Mouse (Mus musculus) C2C12 (cell line): ENCODE data around the gene Pole2. TPM values are rescaled to one million over a fixed set of nuclear protein-coding genes. Genes with fewer than 3 reads are reported as not detected.
A peak's percentile ranks its signal among the peaks of the same experiment; 100 is the strongest.
"Not testable (repeated sequence)": the region's sequence is repeated elsewhere in the genome, so short reads cannot be mapped to it uniquely, and the experiment has no call there.

Experiments
- H3K27me3 ChIP-seq: one replicate; pipeline ENCODE4 v1.6.1; 2011; ENCODE audit not compliant: control insufficient read depth, insufficient read depth, insufficient read length
- H3K36me3 ChIP-seq: one replicate; pipeline ENCODE4 v1.6.1; 2011; ENCODE audit not compliant: control insufficient read depth, insufficient read depth
- H3K4me3 ChIP-seq: one replicate; pipeline ENCODE4 v1.5.1; 2011; ENCODE audit warnings: mild to moderate bottlenecking, control low read depth; ENCODE audit not compliant: poor library complexity, insufficient read depth, severe bottlenecking
- H3K79me2 ChIP-seq: one replicate; pipeline ENCODE4 v1.6.1; 2011; ENCODE audit not compliant: control insufficient read depth, insufficient read depth
- H3K79me3 ChIP-seq: one replicate; pipeline ENCODE4 v1.6.1; 2011; ENCODE audit warnings: low read depth, control low read depth
- H3ac ChIP-seq: one replicate; pipeline ENCODE3; 2011; ENCODE audit warnings: low read depth; ENCODE audit not compliant: control insufficient read depth, insufficient read length
- CEBPB ChIP-seq: IDR thresholded peaks from one replicate; pipeline ENCODE4 v1.6.1; 2011; ENCODE audit warnings: low read depth, mild to moderate bottlenecking, control low read depth, moderate library complexity
- CTCF ChIP-seq: IDR thresholded peaks from one replicate; pipeline ENCODE4 v1.5.1; 2011; ENCODE audit not compliant: control insufficient read depth, insufficient read depth, insufficient read length
- FOSL1 ChIP-seq: IDR thresholded peaks from one replicate; pipeline ENCODE4 v1.8.0; 2011; ENCODE audit warnings: mild to moderate bottlenecking, low read length; ENCODE audit not compliant: poor library complexity, insufficient read depth, severe bottlenecking
- MAX ChIP-seq: IDR thresholded peaks from one replicate; pipeline ENCODE4 v1.6.1; 2011; ENCODE audit warnings: mild to moderate bottlenecking, control low read depth
- MYOD1 ChIP-seq: IDR thresholded peaks from one replicate; pipeline ENCODE4 v1.6.1; 2011; ENCODE audit warnings: low read depth; ENCODE audit not compliant: control insufficient read depth, insufficient read length
- MYOG ChIP-seq: IDR thresholded peaks from one replicate; pipeline ENCODE4 v1.6.1; 2011; ENCODE audit not compliant: control insufficient read depth, insufficient read length; ENCODE audit errors: extremely low read depth
- USF1 ChIP-seq: IDR thresholded peaks from one replicate; pipeline ENCODE4 v1.6.1; 2011; ENCODE audit warnings: low read depth, mild to moderate bottlenecking, control low read depth, moderate library complexity
- polyA plus RNA-seq: library from polyadenylated mRNA; unstranded; fragments of >200 nt; fragmentation: generic; extraction: Trizol; gene quantifications from one replicate; pipeline ENCODE4 v1.2.1, GENCODE M21; 2012; ENCODE audit warnings: missing spikeins

The Pole2 gene
- polyA plus RNA-seq, 1 experiment = 14.2 TPM

DNA sequence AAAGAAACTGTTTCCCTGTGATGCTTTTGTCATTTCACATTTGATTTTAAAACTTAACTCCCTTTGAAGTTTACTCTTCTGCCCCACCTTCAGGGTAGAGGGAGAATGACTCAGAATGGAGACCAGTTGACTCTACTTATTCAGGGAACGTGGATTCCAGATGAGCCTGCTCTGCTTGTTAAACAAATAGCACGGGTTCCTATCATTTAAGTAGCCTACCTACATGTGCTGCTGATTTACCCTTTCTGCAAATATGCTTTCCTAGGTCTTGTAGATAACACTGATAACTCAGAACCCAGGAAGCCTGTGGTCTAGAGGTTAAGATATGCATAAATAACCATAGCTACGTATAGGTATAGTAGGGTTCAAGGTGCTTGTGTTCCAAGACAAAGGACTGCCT lies 63.1 kb downstream of the Pole2 start:
- Histone ChIP-seq H3K79me3 (peaks cover 7% of the 10 kb centered on the region), H3K36me3 (no peaks in the 10 kb centered on the region), H3K4me3 (no peak overlapping the region), H3K27me3 (no peaks in the 10 kb centered on the region), H3ac (no peak overlapping the region), H3K79me2 (peaks cover 12% of the 10 kb centered on the region)
- TF ChIP-seq CTCF (no peak), FOSL1 (no peak), MYOG (no peak), MAX (no peak), MYOD1 (no peak), CEBPB (no peak), USF1 (no peak)

DNA sequence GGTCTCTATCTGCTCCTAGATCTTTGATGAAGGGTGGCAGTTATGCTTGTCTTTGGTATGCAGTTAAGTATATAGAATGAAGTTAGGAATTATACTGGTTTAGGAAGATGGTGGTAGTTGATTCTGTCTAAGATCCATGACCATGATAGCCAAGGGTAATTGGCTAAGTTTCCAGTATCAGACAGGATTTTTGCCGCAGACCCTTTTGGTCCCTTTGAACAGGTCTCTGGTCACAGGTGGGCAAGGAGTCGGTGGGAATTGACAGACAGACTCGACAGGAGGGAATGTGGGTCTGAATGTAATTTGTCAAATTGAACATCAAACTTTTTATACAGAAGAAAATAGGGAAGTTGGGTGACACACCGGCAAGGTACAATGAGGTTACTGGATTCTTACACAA lies 64.4 kb downstream of the Pole2 start:
- H3K79me3 ChIP-seq, H3K4me3 ChIP-seq, H3K79me2 ChIP-seq, H3K36me3 ChIP-seq, H3ac ChIP-seq, H3K27me3 ChIP-seq: not testable (repeated sequence)

- H3K79me2 ChIP-seq = peaks cover 22% of the 10 kb centered on the region
- H3ac ChIP-seq, H3K4me3 ChIP-seq, H3K27me3 ChIP-seq: not testable (repeated sequence)
- H3K79me3 ChIP-seq = peaks cover 12% of the 10 kb centered on the region
- peaks cover 27% of the 10 kb centered on the region for H3K36me3 ChIP-seq
These were observed 67.3 kb downstream of the Pole2 start for GRCm38 (mm10) chr12:69160677-69161076.

DNA sequence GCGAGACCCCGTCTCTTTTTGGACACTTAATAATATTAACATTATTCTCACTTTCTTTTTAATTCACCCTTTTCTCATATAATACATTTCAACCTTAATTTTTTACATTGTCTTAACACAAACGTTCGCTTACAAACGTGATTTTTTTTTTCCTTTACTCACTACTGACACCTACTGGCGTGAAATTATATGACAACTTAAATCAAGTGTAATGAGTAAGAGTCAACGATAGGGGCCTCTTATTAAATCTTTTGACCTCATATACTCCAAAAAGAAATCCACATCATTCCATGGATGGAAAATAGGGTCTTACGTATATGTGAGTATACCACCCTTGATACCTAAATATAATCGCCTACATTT lies 68.4 kb downstream of the Pole2 start:
- Histone ChIP-seq H3K4me3 (no peak overlapping the region), H3K79me2 (peaks cover 22% of the 10 kb centered on the region), H3K79me3 (peaks cover 12% of the 10 kb centered on the region), H3ac (no peak overlapping the region), H3K27me3 (no peaks in the 10 kb centered on the region), H3K36me3 (peaks cover 29% of the 10 kb centered on the region)
- TF ChIP-seq USF1 (no peak), MYOG (no peak), CEBPB (no peak), MYOD1 (no peak), FOSL1 (no peak), CTCF (no peak), MAX (no peak)

DNA sequence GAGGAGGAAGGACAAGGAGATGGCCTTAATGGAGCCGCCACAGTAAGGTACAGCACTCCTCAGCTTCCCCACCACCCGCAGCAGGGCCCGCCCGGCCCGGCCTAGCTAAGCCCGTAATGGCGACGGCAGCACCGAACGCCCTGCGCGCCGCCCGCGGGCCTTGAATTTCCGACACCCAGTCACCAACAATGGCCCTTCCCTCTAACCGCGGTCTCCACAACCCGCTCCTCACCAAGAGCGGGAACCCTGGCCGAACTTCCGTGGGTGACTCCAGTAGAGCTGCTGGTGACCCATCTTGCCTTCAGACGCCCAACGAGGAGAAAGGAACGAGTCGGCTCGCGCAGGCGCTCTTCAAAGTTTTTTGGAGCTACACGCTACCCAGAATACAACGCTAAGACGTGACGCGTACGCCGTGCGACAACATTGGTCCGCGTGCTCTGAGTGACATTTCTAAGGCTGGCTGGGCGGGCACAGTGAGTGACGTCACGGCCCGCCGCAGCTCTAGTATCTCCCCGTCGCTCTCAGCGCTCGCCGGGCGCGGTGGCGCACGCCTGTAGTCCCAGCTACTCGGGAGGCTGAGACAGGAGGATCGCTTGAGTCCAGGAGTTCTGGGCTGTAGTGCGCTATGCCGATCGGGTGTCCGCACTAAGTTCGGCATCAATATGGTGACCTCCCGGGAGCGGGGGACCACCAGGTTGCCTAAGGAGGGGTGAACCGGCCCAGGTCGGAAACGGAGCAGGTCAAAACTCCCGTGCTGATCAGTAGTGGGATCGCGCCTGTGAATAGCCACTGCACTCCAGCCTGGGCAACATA lies 69.0 kb downstream of the Pole2 start, which contains the start of gene Rps29:
Rps29 (minus strand) TSS at position 422 of the 813 bp plus-strand sequence.
- peaks cover 22% of the 10 kb centered on the region for H3K79me2 ChIP-seq
- H3K27me3 ChIP-seq = not testable (repeated sequence)
- H3K4me3 ChIP-seq = peak within 1 kb of the TSS; percentile 73
- H3K79me3 ChIP-seq = peaks cover 12% of the 10 kb centered on the region
- peaks cover 29% of the 10 kb centered on the region for H3K36me3 ChIP-seq
- TF ChIP-seq MAX = peak; percentile 75
- H3ac ChIP-seq = peak within 1 kb of the TSS; percentile 94

GRCm38 (mm10) chr12:69158366-69158764 lies 69.6 kb downstream of the Pole2 start:
- Histone ChIP-seq H3K27me3 (no peaks in the 10 kb centered on the region), H3K79me2 (peaks cover 22% of the 10 kb centered on the region), H3K4me3 (peak overlapping the region; percentile 73), H3ac (peak overlapping the region; percentile 94), H3K79me3 (peaks cover 12% of the 10 kb centered on the region), H3K36me3 (peaks cover 29% of the 10 kb centered on the region)
- TF ChIP-seq USF1 (no peak), MAX (no peak), FOSL1 (no peak), MYOG (no peak), MYOD1 (no peak), CTCF (no peak)
